Mouse (Mus musculus) ovary, adult 2 months (tissue): ENCODE data around the gene Prok1. TPM values are rescaled to one million over a fixed set of nuclear protein-coding genes. Genes with fewer than 3 reads are reported as not detected.

ENCODE experiments used
- polyA plus RNA-seq: library from polyadenylated mRNA; depleted of rRNA; stranded (reverse); fragments of >200 nt; gene quantifications from 2 replicates; pipeline ENCODE4 v1.2.3, GENCODE M21; 2012; rRNA removed

Prok1 gene
- 0.06 and 0.10 TPM in 2 replicates for polyA plus RNA-seq

DNA sequence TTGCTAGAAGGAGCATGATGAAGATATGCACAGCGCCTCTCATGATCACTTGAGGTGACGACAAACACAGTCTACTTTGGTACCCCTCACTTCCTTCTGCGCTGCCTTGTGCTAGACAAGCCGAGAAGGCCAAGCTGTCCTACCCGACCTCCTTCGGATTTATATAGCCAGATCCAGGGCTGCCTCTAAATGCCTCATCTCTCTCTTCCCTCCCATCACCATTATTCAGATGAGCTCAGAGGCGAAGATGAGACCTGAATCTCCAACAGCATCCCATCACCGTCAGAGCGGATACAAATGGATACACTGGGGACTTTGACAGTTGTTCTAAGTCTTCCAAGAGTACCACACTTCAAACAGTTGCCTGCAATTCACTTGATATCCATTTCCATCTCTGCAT is at the start of gene Prok1:
Prok1 (minus strand) TSS at position 101 of the 400 bp plus-strand sequence.

GRCm38 (mm10) chr3:107278479-107279269 is 39.2 kb upstream of the Prok1 start, which contains the start of gene Lamtor5:
TSS of gene Lamtor5 (plus strand) at chr3:107278858.

GRCm38 (mm10) chr3:107230527-107230926 is 9.0 kb downstream of the Prok1 start, which contains the start of gene A630076J17Rik:
TSS of gene A630076J17Rik (plus strand) at chr3:107230614.

GRCm38 (mm10) chr3:107221608-107222007 is 17.9 kb downstream of the Prok1 start, which contains the start of gene Cym:
TSS of gene Cym (minus strand) at chr3:107221732.

Other genes starting within 250 kb of the Prok1 start
- gene Kcna3, start 203.5 kb downstream of the Prok1 start, polyA plus RNA-seq, result 1.3 and 1.4 TPM in 2 replicates
- 0.63 and 1.1 TPM in 2 replicates for gene Kcna2, start 138.6 kb downstream of the Prok1 start, polyA plus RNA-seq
- gene Kcna10, start 56.7 kb downstream of the Prok1 start, polyA plus RNA-seq, result not detected in 2 replicates
- not detected in 2 replicates for gene Cym, start 18.0 kb downstream of the Prok1 start, polyA plus RNA-seq
- not detected in 2 replicates for gene A630076J17Rik, start 9.1 kb downstream of the Prok1 start, polyA plus RNA-seq
- 75.0 and 92.6 TPM in 2 replicates for gene Lamtor5, start 39.2 kb upstream of the Prok1 start, polyA plus RNA-seq
- gene Slc16a4, start 51.5 kb upstream of the Prok1 start, polyA plus RNA-seq, result 0.64 and 0.75 TPM in 2 replicates
- gene Rbm15, start 94.0 kb upstream of the Prok1 start, polyA plus RNA-seq, result 9.0 and 10.6 TPM in 2 replicates
- 0.91 and 0.97 TPM in 2 replicates for gene Kcnc4, start 219.8 kb upstream of the Prok1 start, polyA plus RNA-seq